20 mouse cellular contexts compared by ENCODE assay signal in the genomic region with DNA sequence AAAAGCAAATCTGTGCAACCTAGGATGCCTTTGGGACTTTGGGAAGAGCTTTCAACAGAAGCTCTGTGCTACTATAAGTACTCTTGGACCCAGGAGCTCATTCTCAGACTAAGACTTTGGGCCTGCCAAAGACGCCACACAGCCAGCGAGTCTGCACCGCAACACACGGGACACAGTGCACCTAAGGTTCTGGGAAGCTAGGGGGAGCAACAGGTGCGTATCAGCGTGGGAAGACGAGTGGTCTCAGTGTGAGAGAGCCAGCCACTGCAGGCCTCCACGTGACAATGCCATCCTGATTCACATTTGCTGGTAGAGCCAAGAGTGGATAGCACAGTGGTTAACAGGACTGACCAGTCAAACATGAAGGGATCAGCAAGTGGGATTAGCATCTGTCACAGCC.
DNase-seq lines count a peak whose midpoint lies in the region; ATAC-seq and TF ChIP-seq lines count a peak whose summit lies in the region.
"Had no signal": no experiment of that assay in that cellular context is flagged by ENCODE, and none has a peak within 500 bp of the region (broad histone marks: within the 10 kb centered on the region; RNA-seq: fewer than 3 reads in every experiment).

No protein-coding gene starts in this region.

- DNase-seq in hindbrain, postnatal 0 days (ENCODE audit: low spot score) = no peak
- DNase-seq in thymus, postnatal 0 days (ENCODE audit: low spot score) = peak; percentile 34
- no peak for DNase-seq in thymus, adult 2 months
- peak; percentile 62 for DNase-seq in ZHBTc4 (ENCODE audit: low read depth, low spot score)
- DNase-seq: adrenal gland, adult 8-10 months; adrenal gland, postnatal 36 days; cerebellum, adult 2 months; cerebellum, postnatal 14 days; embryo, embryonic 11 days; heart, adult 2 months; heart, postnatal 14 days had no signal

- H3K27ac ChIP-seq in hindbrain, postnatal 0 days = no peak overlapping the region
- no peak overlapping the region for H3K27ac ChIP-seq in hindbrain, embryonic 13.5 days
- H3K27ac ChIP-seq in thymus, adult 2 months (ENCODE audit: control insufficient read depth, insufficient read depth, low read length) = no peak overlapping the region
- H3K27ac ChIP-seq in ES-Bruce4 (ENCODE audit: insufficient read depth, low read length) = no peak overlapping the region
- H3K27ac ChIP-seq: embryonic facial prominence, embryonic 15.5 days; forebrain, embryonic 15.5 days; heart, adult 2 months; heart, embryonic 15.5 days; intestine, embryonic 15.5 days had no signal

- no peaks in the 10 kb centered on the region for H3K9me3 ChIP-seq in hindbrain, postnatal 0 days (ENCODE audit: low read length)
- no peaks in the 10 kb centered on the region for H3K9me3 ChIP-seq in hindbrain, embryonic 13.5 days
- no peaks in the 10 kb centered on the region for H3K9me3 ChIP-seq in ES-Bruce4 (replicated peaks; ENCODE audit: control insufficient read depth, insufficient read depth, low read length, poor library complexity, severe bottlenecking)
- H3K9me3 ChIP-seq: embryonic facial prominence, embryonic 15.5 days; forebrain, embryonic 15.5 days; heart, embryonic 15.5 days; intestine, embryonic 15.5 days had no signal

- TF ChIP-seq EP300 in ES-Bruce4 (IDR thresholded peaks at IDR 0.05; ENCODE audit: insufficient read depth, low read depth, low read length) = no peak

- TF ChIP-seq CTCF in hindbrain, postnatal 0 days (IDR thresholded peaks at IDR 0.05; ENCODE audit: low read depth) = 0 out of 2 replicates have a peak, but pooled peaks have one; percentile 5
- no peak for TF ChIP-seq CTCF in thymus, adult 2 months (IDR thresholded peaks at IDR 0.05; ENCODE audit: borderline replicate concordance, control insufficient read depth, extremely low read depth, insufficient read depth, low read length, poor library complexity)
- TF ChIP-seq CTCF in ES-Bruce4 (IDR thresholded peaks at IDR 0.05; ENCODE audit: low read depth, low read length) = peak; percentile 43

- H3K27me3 ChIP-seq in hindbrain, postnatal 0 days (ENCODE audit: insufficient read depth, low read length) = no peaks in the 10 kb centered on the region
- no peaks in the 10 kb centered on the region for H3K27me3 ChIP-seq in hindbrain, embryonic 13.5 days
- H3K27me3 ChIP-seq in thymus, adult 2 months (ENCODE audit: control insufficient read depth, insufficient read depth, low read length) = no peaks in the 10 kb centered on the region
- no peaks in the 10 kb centered on the region for H3K27me3 ChIP-seq in ES-Bruce4 (ENCODE audit: control insufficient read depth, insufficient read depth, low read length, poor library complexity, severe bottlenecking)
- H3K27me3 ChIP-seq: CH12.LX; embryonic facial prominence, embryonic 15.5 days; heart, embryonic 15.5 days; intestine, embryonic 15.5 days had no signal

- H3K4me3 ChIP-seq in hindbrain, postnatal 0 days (ENCODE audit: low read length) = no peak overlapping the region
- H3K4me3 ChIP-seq in hindbrain, embryonic 13.5 days = no peak overlapping the region
- no peak overlapping the region for H3K4me3 ChIP-seq in thymus, adult 2 months (ENCODE audit: control insufficient read depth, insufficient read depth, low read length)
- H3K4me3 ChIP-seq in ES-Bruce4 (ENCODE audit: low read depth, low read length) = no peak overlapping the region
- H3K4me3 ChIP-seq: embryonic facial prominence, embryonic 15.5 days; forebrain, embryonic 15.5 days; heart, adult 2 months; heart, embryonic 15.5 days; intestine, embryonic 15.5 days had no signal

- 70% methylated on average over 8 of the region's 8 CpGs for WGBS in hindbrain, postnatal 0 days
- 72% methylated on average over 8 of the region's 8 CpGs for WGBS in hindbrain, embryonic 13.5 days
- WGBS in thymus, adult 2 months = 86% methylated on average over 8 of the region's 8 CpGs

- H3K9ac ChIP-seq in hindbrain, postnatal 0 days (replicated peaks; ENCODE audit: low read length) = no peak overlapping the region
- H3K9ac ChIP-seq in hindbrain, embryonic 13.5 days = no peak overlapping the region
- no peak overlapping the region for H3K9ac ChIP-seq in ES-Bruce4 (ENCODE audit: low read depth, poor library complexity, severe bottlenecking)
- H3K9ac ChIP-seq: embryonic facial prominence, embryonic 15.5 days; forebrain, embryonic 15.5 days; heart, embryonic 15.5 days; intestine, embryonic 15.5 days had no signal

- H3K4me1 ChIP-seq in hindbrain, postnatal 0 days (ENCODE audit: insufficient read depth, low read length) = no peaks in the 10 kb centered on the region
- peaks cover 5% of the 10 kb centered on the region; the same call in 1 of the 2 replicates for H3K4me1 ChIP-seq in hindbrain, embryonic 13.5 days (replicated peaks)
- peaks cover 31% of the 10 kb centered on the region for H3K4me1 ChIP-seq in thymus, adult 2 months (replicated peaks; ENCODE audit: control insufficient read depth, insufficient read depth, low read length)
- no peaks in the 10 kb centered on the region for H3K4me1 ChIP-seq in ES-Bruce4 (ENCODE audit: control insufficient read depth, insufficient read depth, low read length)
- H3K4me1 ChIP-seq: intestine, embryonic 15.5 days had no signal

- TF ChIP-seq POLR2A in thymus, adult 2 months (IDR thresholded peaks at IDR 0.05; ENCODE audit: control insufficient read depth, extremely low read depth, insufficient read depth, low read length, poor library complexity) = no peak
- TF ChIP-seq POLR2A in ES-Bruce4 (IDR thresholded peaks at IDR 0.05; ENCODE audit: insufficient read depth, low read length) = no peak

- ATAC-seq in hindbrain, postnatal 0 days = no peak
- no peak for ATAC-seq in hindbrain, embryonic 13.5 days (ENCODE audit: low FRiP score)
- no peak for ATAC-seq in erythroblast, adult 5-6 weeks (replicated peaks; ENCODE audit: low FRiP score, poor library complexity, severe bottlenecking)
- ATAC-seq: forebrain, embryonic 15.5 days; intestine, embryonic 15.5 days had no signal

- no peak overlapping the region for H3K4me2 ChIP-seq in hindbrain, postnatal 0 days (ENCODE audit: low read depth, low read length)
- no peak overlapping the region for H3K4me2 ChIP-seq in hindbrain, embryonic 13.5 days
- H3K4me2 ChIP-seq: embryonic facial prominence, embryonic 15.5 days; forebrain, embryonic 15.5 days; heart, embryonic 11.5 days; heart, embryonic 15.5 days; intestine, embryonic 15.5 days had no signal

- no peaks in the 10 kb centered on the region for H3K36me3 ChIP-seq in hindbrain, postnatal 0 days (ENCODE audit: insufficient read depth, low read length)
- no peaks in the 10 kb centered on the region for H3K36me3 ChIP-seq in hindbrain, embryonic 13.5 days
- no peaks in the 10 kb centered on the region for H3K36me3 ChIP-seq in thymus, adult 2 months (ENCODE audit: control insufficient read depth, insufficient read depth, low read length)
- no peaks in the 10 kb centered on the region for H3K36me3 ChIP-seq in ES-Bruce4 (ENCODE audit: control insufficient read depth, insufficient read depth, low read length, poor library complexity, severe bottlenecking)
- H3K36me3 ChIP-seq: embryonic facial prominence, embryonic 15.5 days; forebrain, embryonic 15.5 days; heart, embryonic 15.5 days; intestine, embryonic 15.5 days had no signal

Comparison
In these comparisons a context has a peak if more than half of its experiments do, and no peak if none do; other contexts are left out.
1. DNase-seq: peak in thymus, postnatal 0 days (single experiment) and ZHBTc4 (single experiment); none in hindbrain, postnatal 0 days (single experiment) and thymus, adult 2 months (single experiment).